Mouse (Mus musculus): ENCODE measurements around the gene BC034090.

GRCm38 (mm10) chr1:155239962-155240717, 4.1 kb downstream of the BC034090 start:
- TF ChIP-seq CTCF (IDR thresholded peaks at IDR 0.05; ENCODE audit: control insufficient read depth, insufficient read depth, insufficient replicate concordance, low read depth, low read length) (no peak), POLR2A (IDR thresholded peaks at IDR 0.05; ENCODE audit: control insufficient read depth, low read depth, low read length) (no peak)

All from testis, adult 2 months (tissue).